Mouse (Mus musculus) heart, adult 18-20 months (tissue): ENCODE results near the gene Sh3tc1. TPM values are rescaled to one million over a fixed set of nuclear protein-coding genes. Genes with fewer than 3 reads are reported as not detected.

Experiments used
- DNase-seq, 2 experiments: peaks; one replicate each; pipeline ENCODE4 v3.0.0; 2021 to 2022; ENCODE audit warnings: mixed read lengths in 1 of 2
- long read RNA-seq, 2 experiments: library from polyadenylated mRNA; stranded (forward); transcript quantifications; one replicate each; pipeline ENCODE4 v2.0.0; 2021
- total RNA-seq, 2 experiments: library from RNA; stranded (reverse); gene quantifications; 2 replicates each; pipeline ENCODE4 v1.2.3; 2021

Sh3tc1 gene
- total RNA-seq: 10 to 100 TPM in 1 of 2 experiments, 1 to 10 TPM in 1; 8.2 to 10.3 TPM
- long read RNA-seq, experiment 1, full-length matches to known transcripts: 9 of 15 reads
- long read RNA-seq, experiment 1, partial matches to known transcripts: 1 of 15 reads
- long read RNA-seq, experiment 1, other reads (novel, unspliced or antisense): 5 of 15 reads
- long read RNA-seq, experiment 2, full-length matches to known transcripts: 2 of 6 reads
- long read RNA-seq, experiment 2, partial matches to known transcripts: 1 of 6 reads
- long read RNA-seq, experiment 2, other reads (novel, unspliced or antisense): 3 of 6 reads

- peak in 1 of 2 experiments; percentile 66 for DNase-seq
Measured at GRCm38 (mm10) chr5:35739536-35740278, at the start of gene Sh3tc1. TSS of gene Sh3tc1 (minus strand) at chr5:35739987.

DNA sequence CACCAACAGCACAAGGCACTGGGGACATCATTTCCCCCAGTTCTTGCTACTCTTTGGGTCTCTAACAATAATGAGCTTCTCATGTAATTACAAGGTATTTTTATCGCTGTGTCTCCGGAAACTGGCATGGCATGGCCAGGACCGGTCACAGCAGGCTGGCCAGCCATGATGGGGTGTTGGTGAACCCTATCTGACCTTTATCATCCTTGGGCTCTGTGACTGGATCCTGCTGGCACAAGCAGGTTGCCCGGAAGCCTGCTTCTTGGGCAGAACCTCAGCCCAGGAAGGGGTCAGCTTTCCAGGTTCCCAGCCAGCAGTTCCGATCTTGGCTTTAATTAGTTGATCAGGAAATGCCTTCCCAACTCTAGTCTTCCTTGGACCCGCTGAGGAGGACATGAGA lies 48.9 kb upstream of the Sh3tc1 start:
- no peak for DNase-seq

DNA sequence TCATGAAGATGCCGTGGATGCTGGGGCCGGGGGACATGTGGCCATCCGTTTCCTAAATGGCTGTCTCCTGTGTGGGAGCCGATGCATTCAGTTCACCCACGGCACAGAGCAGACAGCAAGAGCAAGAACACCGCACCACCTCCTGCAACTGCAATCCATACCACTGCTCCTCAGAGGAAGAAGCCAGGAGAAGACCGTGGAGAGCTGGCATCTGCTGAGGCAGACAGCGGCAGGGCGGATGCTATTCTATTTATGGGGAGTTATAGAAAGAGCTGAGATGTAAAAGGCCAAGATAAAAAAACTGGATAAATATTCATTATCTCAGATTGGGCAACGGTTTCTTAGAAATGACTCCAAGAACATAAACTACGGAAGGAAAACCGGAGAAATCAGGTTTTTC lies 48.1 kb upstream of the Sh3tc1 start:
- DNase-seq: no peak

- no peak for DNase-seq
Measured at GRCm38 (mm10) chr5:35785853-35786252, 46.1 kb upstream of the Sh3tc1 start.

- no peak for DNase-seq
Measured at GRCm38 (mm10) chr5:35782648-35783180, 42.9 kb upstream of the Sh3tc1 start.

- DNase-seq: no peak
Measured at GRCm38 (mm10) chr5:35781116-35781515, 41.3 kb upstream of the Sh3tc1 start.

DNA sequence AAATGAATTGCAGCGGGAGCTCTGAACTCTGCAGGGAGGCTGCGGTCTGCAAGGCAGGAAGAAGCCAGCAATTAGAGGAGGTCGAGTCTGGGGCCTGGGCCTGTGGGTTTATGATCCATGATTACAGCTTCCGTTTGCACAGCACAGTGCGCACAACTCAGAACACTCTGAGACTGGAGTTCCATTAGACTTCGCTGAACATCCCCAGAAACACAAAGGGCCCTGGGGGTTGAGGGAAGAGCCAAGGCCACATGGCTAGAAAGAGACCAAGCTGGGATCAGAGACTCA lies 34.3 kb upstream of the Sh3tc1 start:
- DNase-seq: no peak

GRCm38 (mm10) chr5:35773274-35774136 lies 33.7 kb upstream of the Sh3tc1 start:
- peak in 1 of 2 experiments; percentile 43 for DNase-seq

GRCm38 (mm10) chr5:35770891-35771663 lies 31.3 kb upstream of the Sh3tc1 start:
- peak; percentile 71 to 75 for DNase-seq

- DNase-seq: no peak
Measured at GRCm38 (mm10) chr5:35770246-35770645, 30.5 kb upstream of the Sh3tc1 start.

DNA sequence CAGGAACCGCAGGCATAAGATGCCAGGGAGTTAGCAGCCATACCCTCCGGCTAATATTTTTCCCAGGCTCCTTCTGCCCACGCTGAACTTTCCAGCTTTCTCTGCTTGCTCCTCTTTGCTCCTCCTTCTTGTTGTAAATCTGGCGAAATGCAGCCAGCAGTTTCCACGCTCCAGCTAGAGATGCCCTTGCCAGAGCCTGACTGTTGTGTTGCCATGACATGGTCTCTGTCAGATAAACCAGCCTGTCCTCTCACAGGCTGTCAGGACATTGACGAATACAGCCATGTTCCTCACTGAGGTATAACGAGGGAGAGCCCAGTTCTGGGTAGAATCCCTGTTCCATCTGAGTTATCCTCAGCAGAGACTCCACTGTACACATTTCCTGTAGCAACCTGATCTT lies 29.2 kb upstream of the Sh3tc1 start:
- DNase-seq: peak; percentile 41 to 50

DNA sequence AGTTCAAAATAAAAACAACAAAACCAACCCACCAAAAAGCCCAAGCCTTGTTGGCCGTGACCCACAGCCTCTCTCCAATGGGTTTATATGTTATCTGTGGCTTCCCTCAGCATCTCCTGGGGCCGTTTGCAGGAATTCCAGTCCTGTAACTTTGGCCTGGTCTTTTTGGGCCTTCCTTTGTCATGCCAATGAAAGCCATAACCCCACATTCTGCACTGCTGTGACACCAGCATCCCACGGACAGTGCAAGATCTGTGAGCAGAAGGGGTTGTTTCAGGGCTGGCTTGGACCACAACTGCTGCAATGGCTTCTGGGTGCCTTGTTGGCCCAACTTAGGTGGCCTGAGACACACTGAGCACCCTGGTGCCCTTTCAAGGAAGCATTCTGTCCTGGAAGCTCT lies 28.7 kb upstream of the Sh3tc1 start:
- no peak for DNase-seq

DNA sequence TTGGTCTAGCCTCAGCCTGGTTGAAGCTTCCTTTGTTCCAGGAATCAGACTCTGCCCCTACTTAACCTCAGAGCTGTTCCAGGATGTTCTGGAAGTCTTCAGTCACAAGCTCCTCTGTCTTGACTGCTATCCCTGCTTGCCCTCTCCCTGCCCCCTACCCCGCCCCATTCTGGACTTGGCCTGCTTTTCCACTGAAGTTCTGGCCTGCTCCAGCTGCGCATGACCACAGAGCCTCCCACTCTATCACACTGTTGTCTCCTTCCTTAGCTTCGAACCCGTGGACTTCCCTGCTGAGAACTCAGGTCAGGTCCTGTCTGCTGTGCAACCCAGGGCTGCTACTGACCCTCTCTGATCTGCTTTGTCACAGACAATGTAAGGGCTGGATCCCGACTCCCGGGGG lies 26.1 kb upstream of the Sh3tc1 start:
- no peak for DNase-seq

DNA sequence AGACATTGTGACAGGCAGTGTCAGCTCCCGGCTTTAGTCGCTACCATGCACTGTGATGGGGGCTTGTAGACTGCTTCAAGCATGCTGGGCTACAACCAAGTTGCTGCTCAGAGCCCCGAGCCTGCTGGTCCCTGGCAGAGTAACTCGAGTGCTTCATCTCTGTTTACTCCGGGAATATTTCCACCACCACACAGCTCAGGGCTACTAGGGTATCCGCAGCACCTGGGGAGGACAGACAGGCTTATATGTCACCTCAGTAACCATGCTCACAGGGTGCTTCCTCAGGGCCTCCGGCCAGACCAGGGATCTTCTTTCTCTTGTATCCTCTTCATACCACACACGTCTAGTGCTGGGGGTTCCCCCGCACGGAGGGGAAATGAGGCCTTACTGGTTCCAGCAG lies 23.1 kb upstream of the Sh3tc1 start:
- no peak for DNase-seq

- DNase-seq: peak; percentile 70 to 71
Measured at GRCm38 (mm10) chr5:35762388-35762787, 22.6 kb upstream of the Sh3tc1 start.

- DNase-seq: no peak
Measured at GRCm38 (mm10) chr5:35761323-35761722, 21.5 kb upstream of the Sh3tc1 start.

GRCm38 (mm10) chr5:35758081-35759053 lies 18.6 kb upstream of the Sh3tc1 start:
- DNase-seq: peak in 1 of 2 experiments; percentile 47

DNA sequence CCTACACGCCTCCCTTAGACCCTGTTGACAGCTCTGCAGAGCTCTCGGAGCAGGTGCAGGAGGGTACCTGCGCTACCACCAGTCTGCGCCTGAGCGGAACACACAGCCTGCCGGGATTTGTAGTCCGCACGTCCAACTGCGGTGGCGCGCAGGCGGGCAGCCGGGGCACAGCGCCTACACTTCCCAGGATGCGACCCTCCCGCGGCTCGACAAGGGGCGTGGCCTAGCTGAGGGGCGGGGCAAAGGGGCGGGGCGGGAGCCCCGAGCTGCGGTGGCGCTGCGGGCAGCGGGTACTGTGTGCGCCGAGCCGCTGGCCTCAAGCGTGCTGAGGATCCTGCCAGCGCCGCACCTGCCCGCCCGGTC lies 17.8 kb upstream of the Sh3tc1 start, which contains the start of gene Ablim2:
Ablim2 (plus strand) TSS at position 242 of the 363 bp plus-strand sequence.
- peak; percentile 89 to 94 for DNase-seq

- DNase-seq: no peak
Measured at GRCm38 (mm10) chr5:35756997-35757638, 17.3 kb upstream of the Sh3tc1 start.

DNA sequence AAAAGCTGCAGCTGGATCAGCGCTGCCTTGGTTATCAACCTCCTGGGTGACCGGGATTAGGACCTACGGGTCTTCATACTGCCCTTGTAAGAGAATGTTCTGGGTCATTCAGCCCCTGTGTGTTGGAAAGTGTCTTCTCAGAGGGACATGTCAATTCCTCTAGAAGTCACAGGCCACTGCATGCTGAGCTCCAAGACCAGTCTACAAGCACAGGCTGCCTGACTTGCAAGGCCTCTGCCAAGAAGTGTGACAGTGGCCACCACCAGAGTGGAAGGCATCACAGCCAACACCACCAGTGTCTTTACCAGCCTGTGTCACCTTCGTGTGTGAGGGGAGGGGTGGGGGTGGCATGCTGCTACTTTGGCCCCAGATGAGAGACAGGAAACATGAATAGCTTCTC lies 16.2 kb upstream of the Sh3tc1 start:
- no peak for DNase-seq
